In the genomic region with DNA sequence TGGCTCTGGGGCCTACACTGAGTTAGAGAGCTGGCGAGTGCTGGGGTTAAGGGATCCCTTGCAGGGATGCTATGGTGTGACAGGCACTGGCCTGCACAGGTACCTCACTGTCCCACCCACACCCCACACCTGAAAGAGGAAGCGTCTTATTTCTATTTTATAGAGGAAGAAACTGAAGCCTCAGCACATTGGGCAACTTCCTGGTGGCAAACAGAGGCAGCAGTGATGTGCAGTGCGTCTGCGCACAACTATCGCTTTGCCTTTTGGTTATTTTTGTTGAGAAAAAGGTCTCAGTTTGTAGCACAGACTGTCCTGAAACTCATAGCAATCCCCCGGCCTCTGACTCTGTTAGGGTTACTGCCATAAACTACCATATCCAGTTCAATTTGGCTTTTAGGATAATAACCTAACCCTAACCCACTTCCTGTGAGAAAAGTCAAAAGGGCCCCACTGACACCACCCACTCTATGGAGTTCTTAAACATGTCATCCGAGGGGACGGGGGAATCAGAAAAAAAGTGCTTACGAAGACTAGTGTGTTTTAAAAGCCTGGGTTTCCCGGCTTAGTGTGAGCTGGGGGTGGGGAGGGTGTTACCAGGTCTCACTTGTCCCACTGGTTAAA, we compare ENCODE assay signal across 18 mouse cellular contexts.
DNase-seq lines count a peak whose midpoint lies in the region; ATAC-seq and TF ChIP-seq lines count a peak whose summit lies in the region.
"Had no signal": no experiment of that assay in that cellular context is flagged by ENCODE, and none has a peak within 500 bp of the region (broad histone marks: within the 10 kb centered on the region; RNA-seq: fewer than 3 reads in every experiment).

No protein-coding gene starts in this region.

- WGBS in olfactory bulb, adult 2 months, result 85% methylated on average over 10 of the region's 10 CpGs
- WGBS in heart, embryonic 12.5 days, result 85% methylated on average over 10 of the region's 10 CpGs

- H3K4me1 ChIP-seq in olfactory bulb, adult 2 months (ENCODE audit: control insufficient read depth, insufficient read depth, low read length), result peaks cover 17% of the 10 kb centered on the region
- H3K4me1 ChIP-seq in heart, embryonic 12.5 days (replicated peaks), result peaks cover 9% of the 10 kb centered on the region

- H3K9me3 ChIP-seq in heart, embryonic 12.5 days (replicated peaks), result no peaks in the 10 kb centered on the region
- H3K9me3 ChIP-seq: embryonic facial prominence, embryonic 13.5 days; forebrain, embryonic 10.5 days; heart, embryonic 13.5 days; hindbrain, embryonic 12.5 days; limb, embryonic 15.5 days; neural tube, embryonic 15.5 days had no signal

- no peak overlapping the region for H3K4me2 ChIP-seq in heart, embryonic 12.5 days
- H3K4me2 ChIP-seq: embryonic facial prominence, embryonic 13.5 days; heart, embryonic 13.5 days; hindbrain, embryonic 12.5 days; limb, embryonic 15.5 days; lung, embryonic 14.5 days; neural tube, embryonic 15.5 days had no signal

- no peak overlapping the region for H3K9ac ChIP-seq in heart, embryonic 12.5 days
- H3K9ac ChIP-seq: embryonic facial prominence, embryonic 13.5 days; heart, embryonic 13.5 days; hindbrain, embryonic 12.5 days; limb, embryonic 15.5 days; lung, embryonic 14.5 days; neural tube, embryonic 15.5 days had no signal

- peaks cover 42% of the 10 kb centered on the region for H3K27me3 ChIP-seq in heart, embryonic 12.5 days (replicated peaks)
- H3K27me3 ChIP-seq: embryonic facial prominence, embryonic 13.5 days; limb, embryonic 15.5 days; neural tube, embryonic 15.5 days had no signal

- DNase-seq in spleen, postnatal 36 days (ENCODE audit: low spot score in 2 of 2), result peak; percentile 44 to 57
- no peak for DNase-seq in spleen, adult 12 weeks (ENCODE audit: low spot score)
- no peak for DNase-seq in urinary bladder, postnatal 25 days (ENCODE audit: low spot score)
- no peak for DNase-seq in cerebellum, postnatal 14 days
- DNase-seq in cerebellum, adult 11-12 months, result no peak
- DNase-seq: gastrocnemius, postnatal 36 days; kidney, adult 18-20 months; kidney, postnatal 36 days; lung, embryonic 14.5 days had no signal

- H3K36me3 ChIP-seq in heart, embryonic 12.5 days, result no peaks in the 10 kb centered on the region
- H3K36me3 ChIP-seq: embryonic facial prominence, embryonic 13.5 days; forebrain, embryonic 10.5 days; heart, embryonic 13.5 days; hindbrain, embryonic 12.5 days; limb, embryonic 15.5 days; neural tube, embryonic 15.5 days had no signal

- no peak for TF ChIP-seq POLR2A in olfactory bulb, adult 2 months (IDR thresholded peaks at IDR 0.05; ENCODE audit: insufficient read depth, low read depth, low read length)

- 0 out of 2 replicates have a peak overlapping the region, but pooled peaks have one; percentile 13 for H3K27ac ChIP-seq in olfactory bulb, adult 2 months (ENCODE audit: insufficient read depth, low read depth, low read length)
- H3K27ac ChIP-seq in heart, embryonic 12.5 days (ENCODE audit: poor library complexity, severe bottlenecking), result no peak overlapping the region
- H3K27ac ChIP-seq: embryonic facial prominence, embryonic 13.5 days; forebrain, embryonic 10.5 days; heart, embryonic 13.5 days; hindbrain, embryonic 12.5 days; limb, embryonic 15.5 days; neural tube, embryonic 15.5 days had no signal

- no peak overlapping the region for H3K4me3 ChIP-seq in olfactory bulb, adult 2 months (ENCODE audit: insufficient read depth, low read depth, low read length)
- H3K4me3 ChIP-seq in heart, embryonic 12.5 days, result no peak overlapping the region
- H3K4me3 ChIP-seq: embryonic facial prominence, embryonic 13.5 days; forebrain, embryonic 10.5 days; heart, embryonic 13.5 days; hindbrain, embryonic 12.5 days; limb, embryonic 15.5 days; neural tube, embryonic 15.5 days had no signal

- ATAC-seq in hematopoietic stem cell, adult 5-6 weeks (replicated peaks in 1 of 2; ENCODE audit: insufficient read depth in 1 of 2, low FRiP score in 2 of 2, low TSS enrichment in 1 of 2, low read depth in 1 of 2, poor library complexity in 2 of 2, severe bottlenecking in 2 of 2), result peak; percentile 61 to 68; a peak in 2 of 4 replicates
- ATAC-seq in heart, embryonic 12.5 days (ENCODE audit: insufficient number of reproducible peaks, low FRiP score), result no peak

- no peak for TF ChIP-seq CTCF in olfactory bulb, adult 2 months (IDR thresholded peaks at IDR 0.05; ENCODE audit: insufficient read depth, low read depth, low read length)

Comparison
In these comparisons a context has a peak if more than half of its experiments do, and no peak if none do; other contexts are left out.
1. DNase-seq: peak in spleen, postnatal 36 days (2 of 2); none in spleen, adult 12 weeks (single experiment), urinary bladder, postnatal 25 days (single experiment), cerebellum, postnatal 14 days (0 of 2) and cerebellum, adult 11-12 months (single experiment).